Mouse (Mus musculus): Measurements from ENCODE around the gene Retreg1.

DNA sequence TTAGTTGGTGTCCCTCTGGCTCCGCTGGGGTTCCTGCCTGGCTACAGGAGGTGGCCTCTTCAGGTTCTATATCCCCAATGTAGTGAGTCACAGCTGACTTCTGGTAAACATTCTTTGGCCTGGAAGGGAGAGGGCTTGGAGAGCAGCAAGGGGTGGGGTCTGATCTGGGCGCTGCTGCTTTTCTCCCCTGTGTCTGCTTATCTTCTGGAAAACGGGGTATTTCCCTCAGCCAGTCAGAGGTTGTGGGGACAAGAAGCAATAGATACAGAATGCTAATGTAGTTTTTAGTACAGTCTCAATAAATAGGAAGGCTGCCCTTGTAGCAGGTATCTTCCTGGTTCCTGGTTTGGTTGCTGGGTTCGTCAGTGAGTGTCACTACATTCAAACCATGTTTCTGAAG, 108.1 kb downstream of the Retreg1 start:
- no peak for TF ChIP-seq CTCF (conservative IDR thresholded peaks at IDR 0.05; ENCODE audit: low read length)
- TF ChIP-seq POU5F1 (IDR thresholded peaks at IDR 0.05; ENCODE audit: borderline replicate concordance, low read length), result no peak

All from E14TG2a.4 (cell line).